Mouse (Mus musculus): ENCODE data around the gene Nxph4.

Nxph4 gene

DNA sequence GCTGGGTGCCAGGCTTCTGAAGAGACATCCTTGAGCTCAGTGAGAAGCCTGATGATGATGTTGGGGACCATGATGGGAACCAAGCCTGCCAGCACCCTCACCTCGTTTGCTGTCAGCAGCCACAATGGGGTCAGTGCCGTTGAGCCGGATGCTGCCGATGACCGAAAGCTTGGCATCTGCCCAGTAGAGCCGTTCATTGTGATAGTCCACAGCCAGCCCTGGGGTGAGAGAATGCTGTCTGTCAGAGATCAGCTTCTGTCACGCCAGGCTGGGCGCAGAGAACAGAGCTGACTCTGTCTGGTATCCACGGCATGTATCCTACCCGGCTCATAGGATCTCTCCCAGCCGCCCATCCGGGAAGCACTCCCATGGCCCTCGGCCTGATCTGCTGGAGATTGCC lies 7.7 kb upstream of the Nxph4 start:
- no peak for DNase-seq

DNA sequence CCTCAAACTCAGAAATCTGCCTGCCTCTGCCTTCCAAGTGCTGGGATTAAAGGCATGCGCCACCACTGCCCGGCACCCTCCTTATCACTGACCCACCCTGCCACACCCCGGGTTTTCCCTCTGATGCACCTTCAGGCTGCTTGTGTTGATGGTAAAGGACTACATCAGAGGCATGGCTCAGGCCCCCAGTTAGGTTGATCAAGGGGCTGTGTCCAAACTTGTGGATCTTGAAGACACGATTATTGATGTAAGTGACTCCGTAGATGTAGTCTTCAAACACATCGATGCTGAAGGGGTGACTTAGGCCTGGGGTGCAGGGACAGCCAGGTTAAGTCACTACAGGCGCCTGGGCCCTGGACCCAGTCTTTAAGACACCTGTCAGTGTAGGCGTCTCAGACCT lies 7.2 kb upstream of the Nxph4 start:
- DNase-seq: no peak

DNA sequence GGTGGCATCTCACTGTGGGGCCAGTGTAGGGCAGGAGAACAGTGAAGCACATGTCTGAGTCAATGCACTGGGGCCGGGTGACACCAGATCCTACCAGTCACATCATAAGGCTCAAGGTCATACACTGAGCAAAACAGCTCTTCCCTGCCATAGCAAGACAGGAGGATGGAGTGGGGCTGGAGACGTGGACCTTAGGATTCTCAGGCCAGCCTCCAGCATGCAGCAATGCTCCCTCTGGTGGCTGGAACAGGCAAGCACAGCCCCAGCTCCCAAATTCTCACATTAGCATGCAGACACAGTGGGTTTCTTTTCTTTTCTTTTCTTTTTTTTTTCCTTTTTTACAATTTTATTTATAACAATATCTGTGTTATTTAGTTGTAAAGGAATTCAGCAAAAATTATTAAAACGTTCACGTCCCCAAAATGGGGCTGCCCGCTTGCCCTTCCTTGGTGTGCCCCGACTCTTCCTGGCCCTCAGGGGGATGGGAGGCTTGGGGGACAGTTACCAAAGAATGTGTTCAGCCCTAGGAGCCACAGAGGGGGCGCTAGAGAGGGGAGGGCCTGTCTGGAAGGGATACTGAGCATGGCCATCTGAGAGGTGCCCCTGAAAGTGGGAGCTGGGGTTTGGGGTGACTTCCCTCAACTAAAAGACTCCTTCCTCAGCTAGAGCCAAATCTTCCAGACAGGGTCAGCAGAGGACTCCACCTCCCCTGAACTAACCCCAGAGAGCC lies 3.7 kb upstream of the Nxph4 start:
- peak; percentile 51 to 74 for DNase-seq

DNA sequence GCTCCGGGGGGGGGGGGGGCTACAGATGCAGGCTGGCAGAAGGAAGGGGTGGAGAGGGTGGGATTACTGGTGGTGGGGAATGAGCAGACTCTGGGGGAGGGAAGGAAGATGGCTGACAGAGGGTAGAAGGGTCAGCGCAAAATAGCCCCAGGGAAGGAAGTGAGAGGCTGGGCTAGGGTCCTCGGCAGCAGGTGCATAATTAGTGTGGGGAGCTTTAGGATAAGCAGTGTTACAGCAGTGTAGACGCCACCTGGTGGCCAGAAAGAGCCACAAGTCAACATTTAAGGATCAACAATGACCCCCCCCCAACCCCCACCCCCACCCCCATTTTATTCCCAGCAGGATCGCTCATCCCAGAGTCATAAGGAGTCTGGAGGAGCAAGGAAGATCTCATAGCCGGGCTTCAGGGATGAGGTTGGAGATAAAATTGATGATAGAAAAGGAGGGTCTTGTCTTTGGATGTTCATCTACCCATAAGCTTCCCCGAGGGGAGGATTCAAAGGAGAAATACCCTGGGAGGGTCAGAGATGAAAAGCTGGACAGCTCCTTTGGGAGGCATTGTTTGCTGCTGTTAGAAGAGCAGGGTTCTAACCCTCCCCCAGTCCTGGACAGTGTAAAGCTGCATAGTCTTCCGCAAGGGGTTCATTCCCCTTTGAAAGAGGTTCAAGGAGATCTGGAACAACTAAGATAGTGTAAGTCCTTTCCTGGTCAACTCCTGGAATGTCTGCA lies 2.4 kb upstream of the Nxph4 start:
- DNase-seq: peak in 1 of 2 experiments; percentile 48

DNA sequence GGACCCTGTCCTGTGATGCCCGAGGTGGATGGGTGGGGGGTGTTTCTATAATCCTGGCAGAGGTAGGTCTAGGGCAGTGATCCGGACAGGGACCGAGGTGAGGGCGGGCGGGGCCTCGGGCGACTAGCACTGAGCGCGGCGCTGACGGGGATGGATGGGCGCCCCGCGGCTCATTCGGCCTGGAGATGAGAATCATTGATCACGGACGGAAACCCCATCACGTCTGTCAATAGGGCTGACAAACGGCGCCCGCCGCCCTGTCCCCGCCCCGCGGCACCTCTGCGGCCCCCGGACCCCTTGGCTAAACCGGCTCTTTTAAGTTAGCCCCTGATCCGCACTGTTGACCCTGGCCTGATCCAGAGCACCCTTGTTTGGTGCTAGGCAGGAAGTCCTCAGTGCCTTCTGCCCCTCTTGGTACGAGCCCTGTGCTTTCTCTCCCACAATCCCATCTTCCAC lies 598 bp upstream of the Nxph4 start:
- no peak for DNase-seq

DNA sequence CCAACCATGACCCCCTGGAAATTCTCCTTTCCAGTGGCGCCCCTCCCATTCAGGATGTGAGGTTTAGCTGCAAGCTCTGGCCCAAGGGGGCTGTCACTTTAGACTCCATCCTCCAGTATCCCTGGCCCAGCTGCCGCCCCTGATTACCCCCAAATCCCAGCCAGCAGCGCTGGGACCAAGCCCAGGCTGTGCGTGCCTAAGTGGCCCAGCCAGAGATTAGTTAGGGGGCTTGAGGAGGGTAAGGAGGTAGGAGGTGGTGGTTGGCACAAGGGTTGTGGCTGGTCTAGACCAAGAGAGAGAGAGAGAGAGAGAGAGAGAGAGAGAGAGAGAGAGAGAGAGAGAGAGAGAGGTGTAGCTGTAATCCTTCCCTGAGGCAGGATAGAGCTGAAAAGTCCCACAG lies 2.8 kb downstream of the Nxph4 start:
- DNase-seq: no peak

DNA sequence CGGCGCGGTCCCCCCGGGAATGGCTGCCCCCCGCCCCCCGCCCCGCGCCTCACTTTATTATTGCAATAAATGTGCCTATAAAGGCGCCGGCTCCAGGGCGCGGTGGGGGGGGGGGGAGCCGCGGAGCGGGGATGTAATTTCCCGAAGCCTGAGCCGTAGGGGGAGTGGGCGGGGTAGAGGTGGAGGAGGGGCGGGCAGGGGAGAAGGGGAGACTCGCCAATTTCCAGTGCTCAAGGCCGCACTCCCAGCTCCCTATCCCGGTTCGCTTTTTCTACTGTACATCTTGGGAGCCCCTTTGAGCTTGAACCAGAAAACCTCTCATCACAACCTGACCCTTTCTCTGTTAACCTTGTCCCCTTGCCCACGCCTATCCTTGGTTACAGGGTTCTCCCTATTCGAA lies 3.4 kb downstream of the Nxph4 start:
- DNase-seq: no peak

DNA sequence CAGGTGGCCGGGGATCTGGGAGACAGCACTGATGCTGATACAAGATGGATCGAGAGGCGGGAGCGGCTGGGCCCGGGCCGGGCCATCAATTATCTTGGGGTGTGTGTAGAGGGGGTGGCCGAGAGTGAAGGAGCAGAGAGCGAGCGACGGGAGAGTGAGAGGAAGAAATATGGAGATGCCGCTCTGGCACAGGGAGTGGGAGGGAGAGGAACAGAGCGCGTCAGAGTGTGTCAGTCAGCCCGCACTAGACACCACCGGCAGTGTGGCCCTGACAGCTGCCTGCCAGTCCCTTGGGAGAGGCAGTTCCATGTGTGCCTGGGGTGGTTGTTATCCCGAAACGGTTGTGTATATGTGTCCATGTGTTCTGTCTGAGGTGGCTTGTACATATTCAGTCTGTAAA lies 6.9 kb downstream of the Nxph4 start:
- no peak for DNase-seq

DNA sequence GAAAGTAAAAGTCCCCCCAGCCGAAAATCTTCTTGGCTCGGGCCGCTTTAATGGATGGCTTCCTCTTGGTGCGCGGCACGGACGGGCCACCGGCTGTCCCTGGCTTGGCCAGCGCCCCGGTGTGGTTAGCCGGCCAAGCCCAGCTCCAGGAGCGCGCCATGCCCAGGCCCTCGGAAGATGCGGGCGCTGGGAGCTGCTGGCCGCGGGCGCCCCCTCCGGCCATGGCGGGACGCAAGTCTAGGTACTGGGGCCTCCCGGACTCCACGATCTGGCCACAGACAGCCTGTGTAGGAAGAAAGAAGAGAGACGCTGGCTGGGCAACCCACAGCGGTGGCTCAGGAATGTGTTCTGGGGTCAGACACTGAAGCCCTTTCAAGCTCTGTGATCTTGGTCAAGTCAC lies 7.7 kb downstream of the Nxph4 start:
- peak in 1 of 2 experiments; percentile 47 for DNase-seq

DNA sequence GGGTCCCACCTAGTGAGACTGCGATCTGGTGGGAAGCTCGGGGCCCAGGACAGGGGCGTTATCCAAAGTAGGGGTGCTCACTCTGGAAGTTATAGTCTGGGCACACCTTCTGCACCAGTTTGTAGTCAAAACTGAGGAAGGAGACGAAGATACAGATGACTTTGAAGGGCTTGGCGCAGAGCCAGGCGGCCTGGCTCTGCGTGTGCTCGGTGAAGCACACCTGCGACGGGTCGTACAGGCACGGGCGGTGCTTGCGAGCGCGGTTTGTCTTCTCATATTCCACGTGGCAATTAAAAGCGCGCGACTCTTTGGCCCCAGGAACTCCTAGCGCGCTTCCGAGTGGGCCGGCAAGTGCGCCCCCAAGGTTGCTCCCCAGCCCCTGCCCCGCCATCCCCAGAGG lies 8.3 kb downstream of the Nxph4 start:
- no peak for DNase-seq

DNA sequence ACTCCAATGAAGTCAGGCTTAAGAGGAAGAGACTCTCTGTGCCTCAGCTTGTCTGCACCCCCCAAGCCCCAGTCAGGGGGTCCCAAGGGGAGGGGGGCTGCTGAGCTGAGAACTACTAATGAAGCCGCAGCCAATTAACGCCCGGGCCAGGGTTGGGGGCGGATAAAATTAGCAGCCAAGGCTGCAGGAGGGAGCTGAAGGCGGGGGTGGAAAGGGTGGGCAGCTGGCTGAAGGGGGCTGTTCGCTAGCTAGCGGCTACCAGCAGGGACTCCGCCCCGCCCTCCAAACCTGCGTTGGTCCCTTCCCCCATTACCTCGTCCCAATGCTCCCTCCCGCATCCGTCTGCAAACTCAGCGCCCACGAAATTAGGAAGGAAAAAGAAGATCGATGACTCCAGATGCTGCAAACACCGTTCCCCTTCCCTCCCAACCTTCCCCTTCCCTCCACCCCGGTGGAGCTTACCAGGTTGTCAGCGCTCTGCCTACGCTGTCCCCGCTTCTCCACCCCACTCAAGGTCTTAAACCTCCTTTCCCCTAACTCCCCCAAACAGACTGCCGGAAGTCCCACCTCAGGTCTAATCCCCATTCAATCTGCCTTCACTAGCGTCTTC lies 9.6 kb downstream of the Nxph4 start:
- no peak for DNase-seq

DNA sequence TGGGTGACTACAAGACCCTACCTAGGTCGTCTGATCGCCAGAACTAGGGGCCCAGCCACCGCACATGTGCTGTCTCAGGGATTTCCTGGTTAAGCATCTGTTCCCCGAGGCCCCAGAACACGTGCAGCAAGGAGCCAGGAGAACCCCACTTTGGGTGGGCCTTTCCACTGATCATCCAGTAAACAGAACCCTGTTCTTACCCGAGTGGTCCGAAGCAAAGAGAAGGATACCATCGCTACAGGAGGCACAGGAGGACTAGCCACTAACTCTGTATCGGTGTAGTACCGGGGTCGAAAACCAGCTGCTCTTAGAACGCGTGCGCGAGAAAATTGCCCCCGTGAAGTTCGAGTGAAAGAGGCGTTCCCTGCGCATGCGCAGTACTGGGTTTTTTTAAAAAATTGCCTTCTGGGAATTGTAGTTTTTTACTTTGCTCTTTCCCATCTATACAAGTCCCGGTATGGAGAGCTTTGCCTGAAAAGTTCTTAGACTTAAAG lies 12.2 kb downstream of the Nxph4 start, which contains the start of gene Shmt2:
Gene Shmt2, minus strand, starts transcription at position 357 of the 494 bp plus-strand sequence.
- DNase-seq: peak; percentile 63 to 77

DNA sequence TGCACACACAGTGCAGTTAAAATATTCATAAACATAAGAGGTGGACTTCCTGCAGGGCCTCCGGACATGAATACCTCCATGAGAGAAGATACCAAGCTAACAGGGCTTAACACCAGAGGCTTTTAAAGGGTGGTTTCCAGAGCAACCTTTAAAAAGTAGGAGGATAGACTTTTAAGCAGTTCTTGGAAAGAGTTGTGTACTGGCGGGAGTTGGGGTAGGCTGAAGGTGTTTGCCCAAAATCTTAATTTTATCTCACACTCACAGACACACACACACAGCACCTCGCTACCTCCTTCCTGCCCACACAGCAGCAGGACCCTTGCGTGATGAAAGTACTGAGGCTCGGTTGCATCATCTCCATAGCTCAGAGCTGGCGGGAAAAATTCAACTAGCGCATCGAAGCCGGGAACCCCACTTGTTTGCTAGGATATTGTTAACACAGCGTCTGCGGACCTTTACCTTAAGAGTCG lies 12.7 kb downstream of the Nxph4 start:
- DNase-seq: no peak

DNA sequence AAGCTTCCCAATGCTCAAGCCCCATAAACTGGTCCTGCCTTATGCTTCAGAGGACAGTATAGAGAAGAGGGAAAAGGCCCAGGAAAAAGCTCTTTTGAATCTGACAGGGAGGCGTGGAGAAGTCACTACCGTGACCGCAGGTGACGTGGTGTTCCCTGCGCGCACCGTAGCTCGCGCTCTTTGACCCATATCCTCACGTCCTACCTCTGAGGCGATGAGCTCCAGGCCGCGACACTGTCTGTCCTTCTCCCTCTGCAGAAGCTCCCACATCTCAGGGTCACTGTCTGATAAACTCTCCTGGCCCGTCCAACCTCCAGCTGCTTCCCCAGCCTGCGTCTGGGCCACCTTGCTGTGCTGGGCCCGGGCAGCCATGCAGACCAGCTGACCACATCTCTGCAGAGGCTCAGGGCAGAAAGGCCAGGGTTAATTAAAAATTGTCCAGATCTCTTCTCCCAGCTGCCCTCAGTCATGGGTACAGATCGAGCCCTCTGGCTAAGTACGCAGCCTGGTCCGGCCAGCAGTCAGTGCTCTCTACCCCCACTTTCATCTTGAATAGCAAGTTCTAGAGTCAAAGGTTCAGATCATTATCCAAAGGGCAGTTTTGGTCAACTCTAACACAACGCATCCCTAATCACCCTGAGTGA lies 13.5 kb downstream of the Nxph4 start:
- no peak for DNase-seq

DNA sequence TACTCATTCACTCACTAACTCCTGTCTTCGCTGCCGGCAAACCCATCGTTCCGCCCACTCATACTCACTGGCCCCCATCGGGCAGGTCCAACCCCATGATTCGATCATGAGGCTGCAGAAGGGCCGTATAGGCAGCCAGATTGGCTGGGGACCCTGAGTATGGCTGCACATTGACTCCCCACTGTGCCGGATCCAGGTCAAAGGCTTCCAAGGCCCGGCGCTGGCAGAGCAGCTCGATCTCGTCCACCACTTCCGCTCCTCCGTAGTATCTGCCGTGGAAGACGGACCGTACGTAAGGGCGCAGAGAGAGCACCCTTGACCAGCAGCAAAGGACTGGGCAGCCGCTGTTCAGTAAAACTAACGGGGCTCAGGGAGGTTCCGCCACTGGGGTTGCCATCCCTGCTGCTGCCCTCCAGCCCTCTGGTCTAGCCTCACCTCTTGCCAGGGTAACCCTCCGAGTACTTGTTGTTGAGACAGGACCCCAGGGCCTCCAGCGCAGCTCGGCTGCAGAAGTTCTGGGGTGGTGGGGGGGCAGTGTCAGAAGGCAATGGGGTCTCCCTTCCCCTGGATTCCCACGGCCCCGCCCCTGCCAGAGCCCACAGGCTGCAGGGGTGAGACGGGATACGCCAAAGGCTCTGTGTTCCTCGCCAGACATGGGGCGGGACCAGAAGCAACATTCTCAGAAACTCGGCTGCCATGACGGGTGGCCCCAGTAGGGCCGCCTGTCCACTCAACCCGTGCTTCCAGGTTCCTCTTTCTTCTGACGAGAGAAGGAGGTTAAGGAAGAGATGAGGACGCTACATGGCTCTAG lies 14.3 kb downstream of the Nxph4 start:
- DNase-seq: no peak

DNA sequence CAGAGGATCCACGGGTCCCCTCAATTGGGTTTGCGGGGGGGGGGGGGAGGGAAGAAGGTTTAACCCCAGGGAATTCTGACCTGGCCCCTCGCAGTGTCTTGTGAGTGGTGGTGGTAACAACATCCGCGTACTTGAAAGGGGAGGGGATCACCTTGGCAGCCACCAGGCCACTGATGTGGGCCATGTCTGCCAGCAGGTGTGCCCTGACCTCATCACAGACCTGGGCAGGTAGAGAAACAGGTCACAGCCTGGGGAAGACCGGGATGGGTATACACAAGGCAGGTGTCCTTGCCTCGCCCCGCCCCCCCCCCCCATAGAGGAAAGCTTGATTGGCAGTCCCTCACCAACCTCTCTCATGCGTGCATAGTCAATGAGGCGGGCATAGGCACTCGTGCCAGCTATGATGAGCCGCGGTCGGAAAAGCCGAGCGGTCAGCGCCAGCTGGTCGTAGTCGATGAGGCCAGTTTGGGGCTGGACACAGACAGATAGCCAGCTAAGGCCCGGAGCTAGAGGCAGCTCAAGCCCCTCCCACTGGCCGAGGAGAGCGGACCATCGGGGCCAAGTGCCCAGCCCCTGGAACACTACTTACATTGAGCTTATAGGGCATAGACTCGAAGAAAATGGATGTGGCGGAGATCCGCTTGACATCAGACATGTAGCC lies 15.2 kb downstream of the Nxph4 start:
- DNase-seq: no peak

DNA sequence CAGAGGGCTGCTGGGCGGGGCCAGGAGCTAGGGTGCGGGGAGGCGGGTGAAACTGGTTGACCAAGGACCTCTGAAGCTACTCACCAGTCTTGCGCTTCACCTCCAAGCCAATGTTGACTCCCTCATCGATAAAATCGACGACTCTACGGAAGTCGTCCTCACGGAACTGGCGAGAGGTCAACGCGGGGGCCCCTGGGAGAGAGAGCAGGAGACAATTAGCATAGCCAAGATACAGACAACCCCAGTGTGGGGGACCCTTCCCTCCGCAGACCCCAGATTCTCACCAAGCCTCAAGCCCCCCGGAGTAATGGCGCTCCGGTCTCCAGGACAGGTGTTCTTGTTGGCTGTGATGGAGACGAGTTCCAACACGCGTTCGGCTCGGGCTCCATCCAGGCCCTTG lies 16.4 kb downstream of the Nxph4 start:
- no peak for DNase-seq

DNA sequence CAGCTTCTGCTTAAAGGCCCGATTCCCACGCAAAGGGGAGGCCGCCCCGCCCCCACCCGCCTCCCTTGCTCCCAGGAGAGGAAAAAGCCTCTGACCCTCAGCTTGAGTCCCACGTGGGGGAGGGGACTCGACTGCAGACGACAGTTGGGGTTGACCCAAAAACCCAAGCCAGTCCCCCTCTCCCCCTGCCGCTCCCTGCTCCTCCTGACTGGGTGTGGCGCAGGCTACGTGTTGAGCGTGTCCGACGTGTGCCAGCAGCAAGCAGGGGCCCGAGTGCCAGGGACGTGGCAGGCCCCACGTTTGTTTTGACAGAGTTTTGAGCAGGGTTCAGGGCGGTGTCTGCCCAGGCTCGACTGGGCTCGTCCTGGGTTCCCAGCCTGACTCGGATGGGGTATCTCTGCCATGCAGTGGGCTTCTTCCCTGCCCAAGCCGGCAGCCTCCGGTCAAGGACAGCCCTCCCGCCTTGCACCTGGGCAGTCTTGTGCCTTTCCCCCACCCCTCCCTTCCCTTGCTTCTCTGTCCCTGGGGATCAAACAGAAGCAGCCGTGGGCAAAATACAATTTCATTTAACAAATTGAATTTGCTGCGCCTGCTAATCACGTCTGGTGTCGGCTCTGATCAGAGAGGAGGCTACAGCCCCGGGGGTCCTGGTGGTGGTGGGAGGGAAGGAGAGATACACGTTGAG lies 17.6 kb downstream of the Nxph4 start:
- no peak for DNase-seq

DNA sequence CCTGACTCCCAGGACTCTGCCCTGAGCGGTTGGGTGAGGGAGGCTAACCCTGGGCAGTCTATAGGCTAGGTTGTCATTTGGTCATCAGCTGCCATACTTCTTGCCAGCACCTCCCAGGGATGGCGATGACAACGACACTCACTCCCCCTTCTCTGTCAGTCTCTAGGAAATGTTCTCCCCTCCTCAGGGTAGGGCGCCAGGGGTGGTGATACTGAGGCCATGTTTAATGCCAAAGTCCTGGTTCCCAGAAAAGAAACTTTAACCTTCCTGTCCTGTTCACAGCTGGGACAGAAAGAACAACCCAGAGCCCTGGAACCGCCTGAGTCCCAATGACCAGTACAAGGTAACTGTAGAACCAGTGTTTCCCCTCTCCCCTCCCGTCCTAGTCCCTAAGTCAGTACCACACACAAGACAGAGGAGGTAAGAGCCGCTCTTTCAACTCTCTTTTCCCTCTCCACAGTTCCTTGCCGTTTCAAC lies 18.3 kb downstream of the Nxph4 start:
- no peak for DNase-seq

DNA sequence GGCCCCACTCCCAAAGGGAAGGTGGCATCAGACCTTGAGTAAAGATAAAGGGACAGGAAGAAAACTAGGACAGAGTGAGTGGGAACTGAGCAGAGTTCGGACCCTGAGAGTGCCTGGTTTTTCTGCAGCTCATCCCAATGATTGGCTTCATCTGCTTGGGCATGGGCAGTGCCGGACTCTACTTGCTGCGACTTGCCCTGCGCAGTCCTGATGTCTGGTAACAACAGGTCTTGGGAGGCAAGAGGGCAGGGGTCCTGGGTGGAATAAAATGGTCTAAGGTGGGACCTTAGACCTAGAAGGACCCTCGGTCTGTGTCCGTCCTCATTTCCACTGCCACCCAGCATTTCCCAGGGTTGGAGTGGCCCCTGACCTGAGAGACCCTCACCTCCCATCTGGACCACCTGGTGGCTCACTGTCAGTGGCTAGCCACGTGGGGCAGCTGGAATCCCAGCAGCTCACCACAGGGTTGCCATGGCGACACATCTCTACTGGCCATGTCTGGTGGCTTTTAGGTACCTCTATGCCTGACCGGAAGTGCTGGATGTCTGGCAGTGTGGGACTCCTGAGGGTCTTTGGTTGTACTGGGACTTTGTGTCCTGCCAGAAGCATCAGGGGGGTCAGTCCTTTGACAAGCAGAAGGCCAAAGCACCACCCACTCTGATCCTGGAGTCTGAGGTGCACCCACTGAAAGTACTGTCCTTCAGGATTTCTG lies 18.9 kb downstream of the Nxph4 start:
- DNase-seq: no peak
